Comparison of ENCODE assay signal across 8 mouse cellular contexts in genomic region chr4:127243953-127244352, GRCm38 (mm10). TPM values are rescaled to one million over a fixed set of nuclear protein-coding genes. Genes with fewer than 3 reads are reported as not detected.
DNase-seq lines count a peak whose midpoint lies in the region; ATAC-seq and TF ChIP-seq lines count a peak whose summit lies in the region.

No protein-coding gene starts in this region.

- no peaks in the 10 kb centered on the region for H3K27me3 ChIP-seq in cerebellum, adult 2 months (ENCODE audit: control insufficient read depth, insufficient read depth, low read length)
- no peaks in the 10 kb centered on the region; the same call in 1 of the 2 replicates for H3K27me3 ChIP-seq in thymus, adult 2 months (ENCODE audit: control insufficient read depth, insufficient read depth, low read length)
- H3K27me3 ChIP-seq in limb, embryonic 11.5 days (ENCODE audit: control insufficient read depth, insufficient read depth, low read length): no peaks in the 10 kb centered on the region
- H3K27me3 ChIP-seq in neural tube, embryonic 13.5 days: 0 out of 2 replicates have a peak, but pooled peaks cover 3% of the 10 kb centered on the region

- WGBS in cerebellum, adult 2 months: under 1% methylated on average over 26 of the region's 26 CpGs
- WGBS in thymus, adult 2 months: under 1% methylated on average over 26 of the region's 26 CpGs
- WGBS in limb, embryonic 11.5 days: under 1% methylated on average over 26 of the region's 26 CpGs
- WGBS in neural tube, embryonic 13.5 days: 0% methylated on average over 26 of the region's 26 CpGs

- no peaks in the 10 kb centered on the region for H3K36me3 ChIP-seq in thymus, adult 2 months (ENCODE audit: control insufficient read depth, insufficient read depth, low read length)
- H3K36me3 ChIP-seq in limb, embryonic 11.5 days (ENCODE audit: control insufficient read depth, insufficient read depth, low read length): peaks cover 2% of the 10 kb centered on the region; the same call in 1 of the 2 replicates
- peaks cover 22% of the 10 kb centered on the region for H3K36me3 ChIP-seq in neural tube, embryonic 13.5 days

- TF ChIP-seq POLR2A in cerebellum, adult 2 months (IDR thresholded peaks at IDR 0.05; ENCODE audit: borderline replicate concordance, insufficient read depth, low read length): no peak
- TF ChIP-seq POLR2A in thymus, adult 2 months (IDR thresholded peaks at IDR 0.05; ENCODE audit: control insufficient read depth, extremely low read depth, insufficient read depth, low read length, poor library complexity): no peak

- peak overlapping the region; percentile 54 for H3K27ac ChIP-seq in cerebellum, adult 2 months (ENCODE audit: insufficient read depth, low read length)
- no peak overlapping the region for H3K27ac ChIP-seq in thymus, adult 2 months (ENCODE audit: control insufficient read depth, insufficient read depth, low read length)
- 0 out of 2 replicates have a peak overlapping the region, but pooled peaks have one; percentile 21 for H3K27ac ChIP-seq in limb, embryonic 11.5 days (replicated peaks; ENCODE audit: low read depth, low read length)
- H3K27ac ChIP-seq in neural tube, embryonic 13.5 days (replicated peaks): peak overlapping the region; percentile 53; the same call in 1 of the 2 replicates

- no peak for DNase-seq in cerebellum, adult 2 months
- no peak for DNase-seq in cerebellum, postnatal 14 days
- DNase-seq in thymus, adult 2 months: no peak
- DNase-seq in thymus, postnatal 25 days: no peak
- DNase-seq in limb, embryonic 11.5 days (ENCODE audit: low spot score): no peak
- DNase-seq in adrenal gland, adult (ENCODE audit: inconsistent age in 2 of 2, low spot score in 1 of 2): no peak
- DNase-seq in embryo, embryonic 10 days (ENCODE audit: low spot score): no peak

- H3K4me3 ChIP-seq in cerebellum, adult 2 months (replicated peaks; ENCODE audit: insufficient read depth, low read depth, low read length): peak overlapping the region; percentile 94
- peak overlapping the region; percentile 60 for H3K4me3 ChIP-seq in thymus, adult 2 months (ENCODE audit: control insufficient read depth, insufficient read depth, low read length)
- H3K4me3 ChIP-seq in limb, embryonic 11.5 days (ENCODE audit: low read depth, low read length): peak overlapping the region; percentile 95
- peak overlapping the region; percentile 97 for H3K4me3 ChIP-seq in neural tube, embryonic 13.5 days

- ATAC-seq in limb, embryonic 11.5 days (ENCODE audit: insufficient number of reproducible peaks, low FRiP score, low TSS enrichment, low read depth): peak; percentile 56; the same call in 1 of the 2 replicates
- ATAC-seq in neural tube, embryonic 13.5 days (ENCODE audit: low read depth): peak; percentile 63

- peak overlapping the region; percentile 83 for H3K4me2 ChIP-seq in limb, embryonic 11.5 days (ENCODE audit: low read depth, severe bottlenecking)
- H3K4me2 ChIP-seq in neural tube, embryonic 13.5 days: peak overlapping the region; percentile 98

- peaks cover 6% of the 10 kb centered on the region; the same call in 1 of the 2 replicates for H3K4me1 ChIP-seq in cerebellum, adult 2 months (ENCODE audit: control insufficient read depth, insufficient read depth, low read length)
- H3K4me1 ChIP-seq in thymus, adult 2 months (replicated peaks; ENCODE audit: control insufficient read depth, insufficient read depth, low read length): peaks cover 8% of the 10 kb centered on the region
- H3K4me1 ChIP-seq in limb, embryonic 11.5 days (ENCODE audit: control insufficient read depth, insufficient read depth, low read length): no peaks in the 10 kb centered on the region; the same call in 1 of the 2 replicates
- peaks cover 15% of the 10 kb centered on the region for H3K4me1 ChIP-seq in neural tube, embryonic 13.5 days (replicated peaks)

- H3K9ac ChIP-seq in limb, embryonic 11.5 days (ENCODE audit: low read length): peak overlapping the region; percentile 96
- H3K9ac ChIP-seq in neural tube, embryonic 13.5 days: peak overlapping the region; percentile 94

- H3K9me3 ChIP-seq in limb, embryonic 11.5 days (ENCODE audit: control insufficient read depth, low read length): no peaks in the 10 kb centered on the region
- H3K9me3 ChIP-seq in neural tube, embryonic 13.5 days: no peaks in the 10 kb centered on the region

- no peak for TF ChIP-seq CTCF in cerebellum, adult 2 months (IDR thresholded peaks at IDR 0.05; ENCODE audit: borderline replicate concordance, insufficient read depth, low read depth, low read length)
- no peak for TF ChIP-seq CTCF in thymus, adult 2 months (IDR thresholded peaks at IDR 0.05; ENCODE audit: borderline replicate concordance, control insufficient read depth, extremely low read depth, insufficient read depth, low read length, poor library complexity)

RNA-seq across cellular contexts. Expression of gene Smim12, which starts 0.4 kb away (rescaled TPM):
- polyA plus RNA-seq in cerebellum, adult 2 months (2012; rRNA removed): 95.5 and 106 TPM in 2 replicates
- 28.9 and 32.5 TPM in 2 replicates for polyA plus RNA-seq in thymus, adult 2 months (2012; rRNA removed)
- polyA plus RNA-seq in limb, embryonic 11.5 days (2014; fragmentation: Nextera tagmentation; extraction: Ambion mirVana): 61.5 and 65.9 TPM in 2 replicates
- 57.9 and 60.3 TPM in 2 replicates for polyA plus RNA-seq in neural tube, embryonic 13.5 days (2015; fragmentation: Nextera tagmentation; extraction: Ambion mirVana)
